Mouse (Mus musculus): ENCODE measurements at regions not wholly inside any gene's neighbourhood (a gene's known extent, or its start where the extent isn't known, plus 50 kb on each side); places are given as distances from the start of the nearest gene placed in this dataset.

DNA sequence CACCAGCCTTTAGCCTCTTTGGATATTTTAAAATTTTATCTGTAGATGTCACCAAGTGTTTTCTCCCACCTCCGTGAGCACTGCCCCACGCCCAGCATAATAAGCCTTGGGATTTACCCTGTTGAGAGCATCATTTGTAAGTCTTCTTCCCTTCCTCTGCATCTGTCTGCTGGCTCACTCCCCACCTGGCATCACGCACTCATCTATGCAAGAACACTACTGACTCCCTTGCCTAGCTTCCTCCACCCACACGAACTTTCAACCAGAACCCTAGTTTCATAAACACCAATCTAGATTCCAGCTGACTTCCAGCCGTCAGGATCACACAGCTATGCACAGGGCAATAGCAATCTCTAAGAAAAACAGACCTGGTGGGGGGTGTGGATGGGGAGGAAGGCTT, 311.2 kb upstream of the Cdh4 start:
- TF ChIP-seq CTCF (IDR thresholded peaks at IDR 0.05; ENCODE audit: control insufficient read depth, insufficient read depth, insufficient replicate concordance, low read depth, low read length) = no peak
- TF ChIP-seq POLR2A (IDR thresholded peaks at IDR 0.05; ENCODE audit: control insufficient read depth, low read depth, low read length) = no peak
